Comparison of ENCODE assay signal across 9 mouse cellular contexts in the genomic region with DNA sequence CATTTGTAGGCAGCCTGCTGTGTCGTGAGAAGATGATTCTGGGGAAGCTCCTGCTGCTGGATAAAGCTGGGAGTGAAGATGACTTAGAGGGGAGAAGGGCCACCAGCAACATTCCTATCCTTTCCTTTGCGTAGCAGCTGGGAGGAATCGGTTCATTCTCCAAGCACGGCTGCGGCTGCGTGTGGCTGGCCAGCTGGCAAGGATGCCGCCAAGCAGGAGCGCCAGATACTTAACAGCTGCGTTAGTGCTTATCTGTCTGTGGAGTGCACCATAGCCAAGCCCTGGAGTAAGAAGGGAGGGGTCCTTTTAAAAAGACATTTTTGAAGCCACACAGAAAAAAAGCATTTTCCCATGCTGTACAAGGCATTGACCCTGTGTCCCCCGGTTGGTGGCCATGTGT.
DNase-seq lines count a peak whose midpoint lies in the region.
"Had no signal": no experiment of that assay in that cellular context is flagged by ENCODE, and none has a peak within 500 bp of the region (broad histone marks: within the 10 kb centered on the region; RNA-seq: fewer than 3 reads in every experiment).

No protein-coding gene starts in this region.

- DNase-seq in embryo, embryonic 10 days (ENCODE audit: low spot score): peak; percentile 28
- DNase-seq in embryo, embryonic 11 days: no peak
- DNase-seq in urinary bladder, postnatal 25 days (ENCODE audit: low spot score): peak; percentile 28
- DNase-seq in urinary bladder, postnatal 10 days (ENCODE audit: low spot score): no peak
- peak; percentile 21 to 33 for DNase-seq in lung, adult 18-20 months
- peak; percentile 14 for DNase-seq in testis, postnatal 14 days (ENCODE audit: low spot score)
- no peak for DNase-seq in spleen, postnatal 4 days (ENCODE audit: low spot score in 2 of 2)
- no peak for DNase-seq in natural killer cell, adult 2 months (ENCODE audit: low spot score in 2 of 2)
- DNase-seq: liver, embryonic 13.5 days had no signal

Comparison
In these comparisons a context has a peak if more than half of its experiments do, and no peak if none do; other contexts are left out.
1. DNase-seq: peak in embryo, embryonic 10 days (single experiment), urinary bladder, postnatal 25 days (single experiment), lung, adult 18-20 months (2 of 2) and testis, postnatal 14 days (single experiment); none in embryo, embryonic 11 days (single experiment), urinary bladder, postnatal 10 days (single experiment), spleen, postnatal 4 days (0 of 2) and natural killer cell, adult 2 months (0 of 2).